Mouse (Mus musculus) embryonic facial prominence, embryonic 11.5 days (tissue): ENCODE results near the gene Pla2g2f. TPM values are rescaled to one million over a fixed set of nuclear protein-coding genes. Genes with fewer than 3 reads are reported as not detected.

ENCODE experiments used
- ATAC-seq: fragments of 200-750 bp; cut with Nextera tagmentation; replicated peaks from 2 replicates; pipeline ENCODE4 v1.8.0; 2017; ENCODE audit warnings: low read depth; ENCODE audit not compliant: insufficient number of reproducible peaks, low FRiP score, low TSS enrichment
- DNase-seq: peaks from one replicate; pipeline ENCODE4 v3.0.0-alpha.2; 2015; ENCODE audit warnings: low spot score
- H3K27ac ChIP-seq: fragments of 300-500 bp; sonication (generic); replicated peaks from 2 replicates; pipeline ENCODE4 v1.5.1; 2014; ENCODE audit warnings: mild to moderate bottlenecking, low read depth, low read length, control low read depth
- H3K27me3 ChIP-seq: fragments of 300-500 bp; sonication (generic); 2 replicates; pipeline ENCODE4 v1.6.1; 2014; ENCODE audit warnings: mild to moderate bottlenecking, low read length, moderate library complexity, mixed read lengths; ENCODE audit not compliant: control insufficient read depth, insufficient read depth
- H3K36me3 ChIP-seq: fragments of 300-500 bp; sonication (generic); replicated peaks from 2 replicates; pipeline ENCODE4 v1.6.1; 2014; ENCODE audit warnings: low read depth, mild to moderate bottlenecking, low read length, moderate library complexity, mixed read lengths; ENCODE audit not compliant: control insufficient read depth, insufficient read depth
- H3K4me1 ChIP-seq: fragments of 300-500 bp; sonication (generic); 2 replicates; pipeline ENCODE4 v1.6.1; 2014; ENCODE audit warnings: low read length, mixed read lengths; ENCODE audit not compliant: control insufficient read depth, insufficient read depth
- H3K4me2 ChIP-seq: fragments of 300-500 bp; sonication (generic); 2 replicates; pipeline ENCODE4 v1.6.1; 2014; ENCODE audit warnings: low read depth, mild to moderate bottlenecking, control low read depth, low read length, moderate library complexity
- H3K4me3 ChIP-seq: fragments of 300-500 bp; sonication (generic); 2 replicates; pipeline ENCODE4 v1.5.1; 2014; ENCODE audit warnings: low read depth, low read length, control low read depth
- H3K9ac ChIP-seq: fragments of 300-500 bp; sonication (generic); replicated peaks from 2 replicates; pipeline ENCODE4 v1.6.1; 2014; ENCODE audit warnings: mild to moderate bottlenecking, control low read depth, low read length
- H3K9me3 ChIP-seq: fragments of 300-500 bp; sonication (generic); replicated peaks from 2 replicates; pipeline ENCODE4 v1.6.1; 2016; ENCODE audit warnings: mild to moderate bottlenecking, low read length, inconsistent platforms, mixed read lengths; ENCODE audit not compliant: control insufficient read depth
- WGBS: fragments of 180-500 bp; shearing (Covaris S2); extraction: QIAGEN DNeasy Blood & Tissue Kit; methylation state at CpG from one replicate; pipeline ENCODE4 v1.1.7; 2014; 5-methylcytosine and 5-hydroxymethylcytosine counted together
- polyA plus RNA-seq: library from polyadenylated mRNA; unstranded; fragments of >200 nt; fragmentation: Nextera tagmentation; extraction: Ambion mirVana; gene quantifications from 2 replicates; pipeline ENCODE4 v1.2.1, GENCODE M21; 2014

Gene Pla2g2f
- polyA plus RNA-seq, 1 experiment from 2014 or later, result not detected

DNA sequence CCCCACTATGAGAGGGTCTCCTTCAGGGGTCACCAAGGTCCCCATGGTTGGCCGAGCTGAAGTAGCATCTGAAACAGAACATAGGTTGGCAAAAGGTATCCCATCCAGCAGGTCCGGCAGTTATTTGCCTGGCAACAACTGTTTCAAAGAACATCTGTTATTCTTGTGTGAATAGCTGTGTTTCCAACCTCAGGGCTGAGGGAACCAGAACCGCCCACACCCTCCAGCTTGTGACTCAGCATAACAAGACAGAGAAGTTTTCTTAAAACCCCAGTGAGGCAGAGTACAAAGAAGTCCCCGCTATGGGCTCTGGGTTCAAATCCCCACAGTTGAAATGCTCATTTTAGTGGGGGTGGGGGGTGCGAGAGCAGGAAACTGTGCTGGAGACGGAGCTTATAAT lies 24.7 kb upstream of the Pla2g2f start:
- Histone ChIP-seq H3K27me3 (no peaks in the 10 kb centered on the region), H3K9ac (no peak overlapping the region), H3K27ac (no peak overlapping the region), H3K4me3 (no peak overlapping the region), H3K4me2 (no peak overlapping the region), H3K9me3 (no peaks in the 10 kb centered on the region), H3K4me1 (no peaks in the 10 kb centered on the region), H3K36me3 (no peaks in the 10 kb centered on the region)
- no peak for DNase-seq
- no peak for ATAC-seq
- 81% methylated on average over 6 of the region's 6 CpGs for WGBS

DNA sequence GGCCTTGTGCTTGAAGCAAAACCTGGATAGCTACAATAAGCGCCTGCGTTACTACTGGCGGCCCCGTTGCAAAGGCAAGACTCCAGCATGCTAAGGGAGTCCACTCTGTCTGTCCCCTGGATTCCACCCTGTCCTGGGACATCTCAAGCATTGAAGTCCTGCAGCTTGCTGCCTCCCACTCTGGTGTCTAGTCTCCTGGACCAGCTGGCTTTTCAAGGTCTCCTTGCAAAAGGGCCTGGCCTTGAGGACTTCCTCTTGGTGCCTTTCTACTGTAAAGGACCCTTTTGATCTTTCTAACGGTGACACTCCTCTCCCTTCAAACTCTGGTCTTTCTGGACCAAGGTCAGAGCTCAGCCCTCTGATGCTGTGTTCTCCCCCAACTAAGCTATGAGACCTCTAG lies 22.9 kb upstream of the Pla2g2f start:
- Histone ChIP-seq H3K4me1 (no peaks in the 10 kb centered on the region), H3K4me3 (no peak overlapping the region), H3K4me2 (no peak overlapping the region), H3K9ac (no peak overlapping the region), H3K27ac (no peak overlapping the region), H3K27me3 (no peaks in the 10 kb centered on the region), H3K36me3 (no peaks in the 10 kb centered on the region), H3K9me3 (no peaks in the 10 kb centered on the region)
- no peak for ATAC-seq
- DNase-seq, result no peak
- 89% methylated on average over 5 of the region's 5 CpGs for WGBS

GRCm38 (mm10) chr4:138777417-138778407 lies 20.3 kb upstream of the Pla2g2f start:
- Histone ChIP-seq H3K36me3 (no peaks in the 10 kb centered on the region), H3K4me2 (no peak overlapping the region), H3K27ac (no peak overlapping the region), H3K27me3 (no peaks in the 10 kb centered on the region), H3K4me1 (no peaks in the 10 kb centered on the region), H3K9ac (no peak overlapping the region), H3K4me3 (no peak overlapping the region), H3K9me3 (no peaks in the 10 kb centered on the region)
- ATAC-seq (no peak), DNase-seq (peak; percentile 12)
- WGBS, result 41% methylated on average over 20 of the region's 20 CpGs

- no peak within 1 kb of the TSS for H3K4me2 ChIP-seq
- no peaks in the 10 kb centered on the region for H3K27me3 ChIP-seq
- H3K9ac ChIP-seq, result no peak within 1 kb of the TSS
- no peaks in the 10 kb centered on the region for H3K4me1 ChIP-seq
- H3K9me3 ChIP-seq, result no peaks in the 10 kb centered on the region
- WGBS, result 85% methylated on average over 6 of the region's 6 CpGs
- DNase-seq (no peak), ATAC-seq (no peak)
- H3K4me3 ChIP-seq, result no peak within 1 kb of the TSS
- no peaks in the 10 kb centered on the region for H3K36me3 ChIP-seq
- H3K27ac ChIP-seq, result no peak within 1 kb of the TSS
Observed at GRCm38 (mm10) chr4:138775435-138775834, 18.0 kb upstream of the Pla2g2f start, which contains the start of gene Pla2g2d. Gene Pla2g2d, plus strand, starts transcription at chr4:138775735.

DNA sequence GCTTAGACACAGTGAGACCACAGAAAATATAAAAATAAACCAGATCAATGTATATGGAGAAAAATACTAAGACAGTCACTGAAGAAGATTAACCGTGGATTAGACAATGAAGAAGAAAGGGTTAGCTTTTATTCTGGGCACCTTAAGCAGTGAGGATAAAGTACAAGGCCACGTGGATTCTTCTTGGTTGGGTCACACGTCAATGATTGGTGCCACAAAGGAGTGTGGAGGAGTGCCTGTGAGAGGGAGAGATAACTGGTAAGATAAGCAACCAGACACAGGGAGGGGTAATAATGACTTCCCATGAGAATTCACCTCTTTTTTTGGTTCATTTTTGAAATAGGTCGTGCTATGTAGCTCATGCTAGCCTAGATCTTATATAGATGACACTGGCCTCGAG lies 15.0 kb upstream of the Pla2g2f start:
- no peaks in the 10 kb centered on the region for H3K4me1 ChIP-seq
- 83% methylated on average over 5 of the region's 5 CpGs for WGBS
- H3K36me3 ChIP-seq, result no peaks in the 10 kb centered on the region
- no peak overlapping the region for H3K4me3 ChIP-seq
- H3K9me3 ChIP-seq, result no peaks in the 10 kb centered on the region
- no peak overlapping the region for H3K4me2 ChIP-seq
- no peak overlapping the region for H3K9ac ChIP-seq
- no peak overlapping the region for H3K27ac ChIP-seq
- DNase-seq, result no peak
- H3K27me3 ChIP-seq, result no peaks in the 10 kb centered on the region
- ATAC-seq, result no peak

DNA sequence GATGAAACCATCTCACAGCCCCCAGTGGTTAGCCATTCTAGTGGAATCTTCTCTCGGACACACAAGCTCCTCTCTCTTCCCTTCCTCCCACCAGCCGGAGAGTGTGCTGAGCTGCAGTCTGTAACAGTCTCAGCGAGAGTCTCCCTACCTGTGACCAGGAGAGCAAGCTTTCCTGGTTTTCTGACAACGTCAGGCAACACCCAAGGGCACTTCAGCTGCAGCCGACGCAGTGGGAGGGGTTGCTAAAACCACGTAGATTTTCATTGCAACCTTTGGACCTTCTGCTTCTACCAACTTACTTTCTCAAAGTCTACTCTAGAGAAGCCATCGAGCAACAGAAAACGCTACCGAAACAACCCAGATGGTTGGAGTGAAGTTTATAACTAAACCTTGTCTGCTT lies 14.5 kb upstream of the Pla2g2f start:
- no peak overlapping the region for H3K4me2 ChIP-seq
- DNase-seq (no peak), ATAC-seq (no peak)
- no peak overlapping the region for H3K9ac ChIP-seq
- no peak overlapping the region for H3K4me3 ChIP-seq
- no peaks in the 10 kb centered on the region for H3K36me3 ChIP-seq
- H3K9me3 ChIP-seq, result no peaks in the 10 kb centered on the region
- no peaks in the 10 kb centered on the region for H3K27me3 ChIP-seq
- WGBS, result 84% methylated on average over 10 of the region's 10 CpGs
- no peak overlapping the region for H3K27ac ChIP-seq
- H3K4me1 ChIP-seq, result no peaks in the 10 kb centered on the region

- H3K9ac ChIP-seq, result no peak overlapping the region
- DNase-seq, result no peak
- no peaks in the 10 kb centered on the region for H3K36me3 ChIP-seq
- H3K4me2 ChIP-seq, result no peak overlapping the region
- no peak overlapping the region for H3K4me3 ChIP-seq
- H3K4me1 ChIP-seq, result no peaks in the 10 kb centered on the region
- no peak for ATAC-seq
- H3K27me3 ChIP-seq, result no peaks in the 10 kb centered on the region
- no peak overlapping the region for H3K27ac ChIP-seq
- WGBS, result 77% methylated on average over 9 of the region's 9 CpGs
- H3K9me3 ChIP-seq, result no peaks in the 10 kb centered on the region
Observed at GRCm38 (mm10) chr4:138762266-138762665, 4.8 kb upstream of the Pla2g2f start.

GRCm38 (mm10) chr4:138755983-138756382 lies 1.4 kb downstream of the Pla2g2f start:
- Histone ChIP-seq H3K9me3 (no peaks in the 10 kb centered on the region), H3K27ac (no peak overlapping the region), H3K9ac (no peak overlapping the region), H3K4me1 (no peaks in the 10 kb centered on the region), H3K4me2 (no peak overlapping the region), H3K36me3 (no peaks in the 10 kb centered on the region), H3K27me3 (no peaks in the 10 kb centered on the region), H3K4me3 (no peak overlapping the region)
- 0 out of 2 replicates have a peak, but pooled peaks have one; percentile 29 for ATAC-seq
- WGBS, result 84% methylated on average over 11 of the region's 11 CpGs
- no peak for DNase-seq
